Mouse (Mus musculus) 3T3-L1 (cell line): ENCODE measurements around the gene Chst11.
A peak's percentile ranks its signal among the peaks of the same experiment; 100 is the strongest.
"Not testable (repeated sequence)": the region's sequence is repeated elsewhere in the genome, so short reads cannot be mapped to it uniquely, and the experiment has no call there.

ENCODE experiments used
- DNase-seq: peaks from one replicate; pipeline ENCODE4 v3.0.0-alpha.2; 2015; ENCODE audit warnings: low read depth, low spot score

The Chst11 gene

GRCm38 (mm10) chr10:83107921-83108738, 122.8 kb downstream of the Chst11 start:
- DNase-seq, result no peak

GRCm38 (mm10) chr10:83108946-83109345, 123.6 kb downstream of the Chst11 start:
- DNase-seq, result no peak

GRCm38 (mm10) chr10:83111046-83111445, 125.7 kb downstream of the Chst11 start:
- no peak for DNase-seq

GRCm38 (mm10) chr10:83112345-83112744, 127.0 kb downstream of the Chst11 start:
- no peak for DNase-seq

GRCm38 (mm10) chr10:83114564-83114963, 129.3 kb downstream of the Chst11 start:
- no peak for DNase-seq

- DNase-seq, result no peak
Measured at GRCm38 (mm10) chr10:83116889-83117288, 131.6 kb downstream of the Chst11 start.

GRCm38 (mm10) chr10:83117851-83118250, 132.6 kb downstream of the Chst11 start:
- DNase-seq, result no peak

- DNase-seq, result peak; percentile 73
Measured at GRCm38 (mm10) chr10:83118613-83119012, 133.3 kb downstream of the Chst11 start.

- peak; percentile 7 for DNase-seq
Measured at GRCm38 (mm10) chr10:83119016-83119415, 133.7 kb downstream of the Chst11 start.

GRCm38 (mm10) chr10:83119461-83119860, 134.2 kb downstream of the Chst11 start:
- DNase-seq, result not testable (repeated sequence)

GRCm38 (mm10) chr10:83119909-83120308, 134.6 kb downstream of the Chst11 start:
- DNase-seq, result no peak

- peak; percentile 12 for DNase-seq
Measured at GRCm38 (mm10) chr10:83120938-83121337, 135.6 kb downstream of the Chst11 start.

GRCm38 (mm10) chr10:83124560-83124959, 139.3 kb downstream of the Chst11 start:
- no peak for DNase-seq

- DNase-seq, result peak; percentile 14
Measured at GRCm38 (mm10) chr10:83126447-83126846, 141.1 kb downstream of the Chst11 start.

- DNase-seq, result no peak
Measured at GRCm38 (mm10) chr10:83128435-83128834, 143.1 kb downstream of the Chst11 start.

- DNase-seq, result no peak
Measured at GRCm38 (mm10) chr10:83129624-83130218, 144.4 kb downstream of the Chst11 start.

- no peak for DNase-seq
Measured at GRCm38 (mm10) chr10:83130611-83131010, 145.3 kb downstream of the Chst11 start.

GRCm38 (mm10) chr10:83131884-83132283, 146.6 kb downstream of the Chst11 start:
- no peak for DNase-seq

- DNase-seq, result no peak
Measured at GRCm38 (mm10) chr10:83133866-83134570, 148.7 kb downstream of the Chst11 start.

GRCm38 (mm10) chr10:83134896-83135295, 149.6 kb downstream of the Chst11 start:
- DNase-seq, result no peak

GRCm38 (mm10) chr10:83135963-83136362, 150.7 kb downstream of the Chst11 start:
- DNase-seq, result no peak

- no peak for DNase-seq
Measured at GRCm38 (mm10) chr10:83137103-83137502, 151.8 kb downstream of the Chst11 start.
